Mouse (Mus musculus): ENCODE data around the gene Mier2. TPM values are rescaled to one million over a fixed set of nuclear protein-coding genes. Genes with fewer than 3 reads are reported as not detected.

Mier2 gene
- polyA plus RNA-seq, 1 experiment from 2014 or later, result 15.6 TPM

GRCm38 (mm10) chr10:79536461-79537080 is 18.4 kb downstream of the Mier2 start:
- no peak overlapping the region for H3K4me3 ChIP-seq (ENCODE audit: low read depth, low read length)
- H3K4me2 ChIP-seq (replicated peaks; ENCODE audit: low read depth), result no peak overlapping the region
- no peak for ATAC-seq
- H3K36me3 ChIP-seq (ENCODE audit: control insufficient read depth, insufficient read depth), result peaks cover 24% of the 10 kb centered on the region
- 75% methylated on average over 12 of the region's 12 CpGs for WGBS
- H3K27me3 ChIP-seq (replicated peaks; ENCODE audit: control insufficient read depth, insufficient read depth, low read length), result no peaks in the 10 kb centered on the region
- H3K9ac ChIP-seq (ENCODE audit: low read depth, low read length), result no peak overlapping the region
- no peak for TF ChIP-seq CTCF (IDR thresholded peaks at IDR 0.05; ENCODE audit: low read depth)
- no peak overlapping the region for H3K27ac ChIP-seq (ENCODE audit: low read depth, low read length)
- H3K9me3 ChIP-seq (ENCODE audit: control insufficient read depth), result no peaks in the 10 kb centered on the region
- H3K4me1 ChIP-seq (replicated peaks; ENCODE audit: control insufficient read depth, insufficient read depth, low read length), result no peaks in the 10 kb centered on the region

DNA sequence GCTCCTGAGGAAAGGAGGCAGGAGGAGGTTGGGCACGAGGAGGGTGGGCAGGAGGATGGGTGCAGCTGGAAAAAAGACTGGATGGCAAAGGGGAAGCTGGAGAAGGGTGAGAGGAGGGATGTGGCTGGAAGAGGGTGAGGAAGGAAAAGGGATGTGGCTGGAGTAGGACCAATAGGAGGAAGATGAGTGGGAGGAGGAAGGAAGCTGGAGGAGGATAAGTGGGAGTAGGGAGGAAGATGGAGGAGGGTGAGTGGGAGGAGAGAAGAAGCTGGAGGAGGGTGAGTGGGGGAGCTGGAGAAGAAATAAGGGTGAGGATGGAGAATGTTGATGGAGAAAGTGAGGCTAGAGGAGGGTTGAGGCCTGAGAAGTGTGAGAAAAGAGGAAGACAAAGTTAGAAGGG is 19.6 kb downstream of the Mier2 start:
- H3K4me3 ChIP-seq (ENCODE audit: low read depth, low read length), result no peak overlapping the region

DNA sequence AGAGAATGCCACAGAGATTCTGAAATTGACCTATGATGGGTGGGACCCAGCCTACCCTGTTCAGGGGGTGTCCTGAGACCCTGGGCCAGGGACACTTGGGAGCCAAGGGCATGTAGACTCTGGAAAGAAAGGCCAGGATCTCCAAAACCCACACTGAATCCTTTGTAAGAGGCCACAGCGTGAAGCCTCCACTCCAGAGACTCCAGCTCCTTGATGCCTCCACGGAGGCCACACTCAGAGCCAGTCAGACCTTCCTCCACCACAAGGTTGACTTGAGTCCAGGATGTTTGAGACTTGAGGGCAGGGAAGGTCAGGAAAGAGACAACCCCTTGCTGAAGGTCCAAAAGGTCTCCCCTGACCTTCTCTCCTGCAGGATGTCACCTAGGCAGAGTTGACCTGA is 20.6 kb downstream of the Mier2 start:
- TF ChIP-seq CTCF (IDR thresholded peaks at IDR 0.05; ENCODE audit: low read depth), result no peak
- Histone ChIP-seq H3K9ac (ENCODE audit: low read depth, low read length) (no peak overlapping the region), H3K4me1 (replicated peaks; ENCODE audit: control insufficient read depth, insufficient read depth, low read length) (no peaks in the 10 kb centered on the region), H3K27ac (ENCODE audit: low read depth, low read length) (no peak overlapping the region), H3K27me3 (replicated peaks; ENCODE audit: control insufficient read depth, insufficient read depth, low read length) (no peaks in the 10 kb centered on the region), H3K36me3 (ENCODE audit: control insufficient read depth, insufficient read depth) (peaks cover 17% of the 10 kb centered on the region), H3K9me3 (ENCODE audit: control insufficient read depth) (no peaks in the 10 kb centered on the region), H3K4me2 (replicated peaks; ENCODE audit: low read depth) (no peak overlapping the region; the same call in 1 of the 2 replicates), H3K4me3 (ENCODE audit: low read depth, low read length) (no peak overlapping the region)
- 85% methylated on average over 2 of the region's 2 CpGs for WGBS
- no peak for ATAC-seq

More for the DNA sequence above, 19.6 kb downstream of the Mier2 start:
- WGBS, result 57% methylated on average over 1 of the region's 1 CpGs
- Histone ChIP-seq H3K9me3 (ENCODE audit: control insufficient read depth) (no peaks in the 10 kb centered on the region), H3K4me2 (replicated peaks; ENCODE audit: low read depth) (no peak overlapping the region), H3K27ac (ENCODE audit: low read depth, low read length) (no peak overlapping the region), H3K36me3 (ENCODE audit: control insufficient read depth, insufficient read depth) (peaks cover 21% of the 10 kb centered on the region), H3K9ac (ENCODE audit: low read depth, low read length) (no peak overlapping the region), H3K4me1 (replicated peaks; ENCODE audit: control insufficient read depth, insufficient read depth, low read length) (no peaks in the 10 kb centered on the region), H3K27me3 (replicated peaks; ENCODE audit: control insufficient read depth, insufficient read depth, low read length) (no peaks in the 10 kb centered on the region)
- no peak for ATAC-seq
- TF ChIP-seq CTCF (IDR thresholded peaks at IDR 0.05; ENCODE audit: low read depth), result no peak

GRCm38 (mm10) chr10:79533126-79533911 is 21.7 kb downstream of the Mier2 start, which contains the start of gene Plpp2:
Gene Plpp2 (minus strand): TSS chr10:79533796.
- no peaks in the 10 kb centered on the region for H3K9me3 ChIP-seq (ENCODE audit: control insufficient read depth)
- no peaks in the 10 kb centered on the region for H3K27me3 ChIP-seq (replicated peaks; ENCODE audit: control insufficient read depth, insufficient read depth, low read length)
- peaks cover 15% of the 10 kb centered on the region for H3K36me3 ChIP-seq (ENCODE audit: control insufficient read depth, insufficient read depth)
- ATAC-seq, result peak; percentile 92
- peak within 1 kb of the TSS; percentile 82 for H3K4me2 ChIP-seq (replicated peaks; ENCODE audit: low read depth)
- H3K27ac ChIP-seq (ENCODE audit: low read depth, low read length), result peak within 1 kb of the TSS; percentile 98
- peak; percentile 79 for TF ChIP-seq CTCF (IDR thresholded peaks at IDR 0.05; ENCODE audit: low read depth)
- WGBS, result under 1% methylated on average over 52 of the region's 52 CpGs
- H3K4me1 ChIP-seq (replicated peaks; ENCODE audit: control insufficient read depth, insufficient read depth, low read length), result no peaks in the 10 kb centered on the region
- H3K4me3 ChIP-seq (ENCODE audit: low read depth, low read length), result peak within 1 kb of the TSS; percentile 67
- peak within 1 kb of the TSS; percentile 88 for H3K9ac ChIP-seq (ENCODE audit: low read depth, low read length)

DNA sequence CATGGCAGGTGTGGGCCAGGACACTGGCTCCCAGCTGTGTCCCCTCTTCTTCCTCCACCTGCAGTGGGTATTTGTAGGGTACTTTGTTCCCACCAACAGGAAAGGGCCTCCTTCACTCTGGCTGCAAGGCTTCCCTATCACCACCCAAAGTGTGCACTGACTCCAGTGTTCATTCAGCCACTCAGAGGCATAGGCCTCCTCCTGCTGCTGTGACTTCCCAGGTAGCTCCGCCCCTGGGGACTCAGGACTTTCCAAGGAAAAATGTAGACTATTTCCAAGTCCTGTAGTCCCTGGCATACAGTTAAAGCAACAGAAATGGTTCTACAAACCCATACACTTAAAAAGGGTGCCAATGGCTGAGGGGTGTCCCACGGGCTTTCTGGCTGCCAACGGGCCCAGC is 22.3 kb downstream of the Mier2 start:
- H3K4me3 ChIP-seq (ENCODE audit: low read depth, low read length), result peak overlapping the region; percentile 67
- WGBS, result 19% methylated on average over 3 of the region's 3 CpGs
- H3K4me1 ChIP-seq (replicated peaks; ENCODE audit: control insufficient read depth, insufficient read depth, low read length), result no peaks in the 10 kb centered on the region
- no peak for TF ChIP-seq CTCF (IDR thresholded peaks at IDR 0.05; ENCODE audit: low read depth)
- ATAC-seq, result peak; percentile 54
- H3K9ac ChIP-seq (ENCODE audit: low read depth, low read length), result peak overlapping the region; percentile 17; the same call in 1 of the 2 replicates
- peak overlapping the region; percentile 82 for H3K4me2 ChIP-seq (replicated peaks; ENCODE audit: low read depth)
- H3K27me3 ChIP-seq (replicated peaks; ENCODE audit: control insufficient read depth, insufficient read depth, low read length), result no peaks in the 10 kb centered on the region
- H3K9me3 ChIP-seq (ENCODE audit: control insufficient read depth), result no peaks in the 10 kb centered on the region
- peak overlapping the region; percentile 98 for H3K27ac ChIP-seq (ENCODE audit: low read depth, low read length)
- H3K36me3 ChIP-seq (ENCODE audit: control insufficient read depth, insufficient read depth), result peaks cover 19% of the 10 kb centered on the region

GRCm38 (mm10) chr10:79531593-79531992 is 23.4 kb downstream of the Mier2 start:
- Histone ChIP-seq H3K27ac (ENCODE audit: low read depth, low read length) (peak overlapping the region; percentile 46), H3K9me3 (ENCODE audit: control insufficient read depth) (no peaks in the 10 kb centered on the region), H3K27me3 (replicated peaks; ENCODE audit: control insufficient read depth, insufficient read depth, low read length) (no peaks in the 10 kb centered on the region), H3K36me3 (ENCODE audit: control insufficient read depth, insufficient read depth) (peaks cover 28% of the 10 kb centered on the region), H3K9ac (ENCODE audit: low read depth, low read length) (no peak overlapping the region), H3K4me1 (replicated peaks; ENCODE audit: control insufficient read depth, insufficient read depth, low read length) (no peaks in the 10 kb centered on the region), H3K4me2 (replicated peaks; ENCODE audit: low read depth) (peak overlapping the region; percentile 82), H3K4me3 (ENCODE audit: low read depth, low read length) (peak overlapping the region; percentile 67)
- ATAC-seq, result no peak
- 39% methylated on average over 3 of the region's 3 CpGs for WGBS
- TF ChIP-seq CTCF (IDR thresholded peaks at IDR 0.05; ENCODE audit: low read depth), result no peak

Measured in intestine, postnatal 0 days (tissue).